In the genomic region with DNA sequence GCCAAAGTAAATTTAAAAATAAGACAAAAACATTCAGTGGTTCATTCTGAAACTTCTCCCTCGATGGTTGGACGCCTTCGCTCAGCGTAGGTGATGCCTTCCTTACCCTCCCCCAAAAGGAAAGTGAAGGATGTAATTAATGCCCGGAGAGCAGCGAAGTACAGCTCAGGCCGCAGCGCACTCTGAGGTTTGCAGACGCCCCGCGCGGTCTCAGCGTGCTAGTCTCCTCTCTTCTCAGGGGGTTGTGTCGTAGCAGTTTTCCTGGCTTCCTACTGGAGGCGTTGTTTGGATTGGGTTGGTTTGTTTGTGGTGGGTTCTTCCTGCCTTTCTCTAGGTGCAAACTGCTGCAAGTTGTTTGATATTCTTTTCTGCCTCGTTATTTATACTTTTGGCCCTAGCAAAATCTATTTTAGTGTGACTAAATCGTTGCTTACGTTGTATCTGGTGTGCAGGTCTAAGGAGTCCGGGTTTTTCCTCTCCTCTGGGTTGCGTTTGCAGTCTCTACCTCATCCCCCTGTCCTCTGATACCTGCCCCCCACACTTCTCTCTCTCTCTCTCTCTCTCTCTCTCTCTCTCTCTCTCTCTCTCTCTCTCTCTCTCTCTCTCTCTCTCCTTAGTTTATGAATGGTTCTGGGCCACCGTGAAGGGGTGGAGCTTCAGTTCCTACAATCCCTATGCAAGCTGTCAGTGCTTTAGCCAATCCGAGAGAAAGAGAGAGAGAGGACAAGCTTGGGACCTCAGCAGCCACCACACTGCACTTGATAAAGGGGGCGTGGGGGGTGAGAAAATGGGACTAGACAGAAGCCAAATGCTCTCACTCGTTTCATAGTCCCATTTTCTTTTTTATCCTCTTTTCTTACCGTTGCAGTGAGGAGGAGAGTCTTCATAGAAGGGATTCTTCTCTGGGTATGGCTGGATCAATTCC, we compare ENCODE assay signal across 7 mouse cellular contexts. TPM values are rescaled to one million over a fixed set of nuclear protein-coding genes. Genes with fewer than 3 reads are reported as not detected.
DNase-seq lines count a peak whose midpoint lies in the region; TF ChIP-seq lines count a peak whose summit lies in the region.

TSS of gene Mab21l2 (minus strand) at position 539 of the 925 bp plus-strand sequence.

- TF ChIP-seq CTCF in testis, adult 2 months (IDR thresholded peaks at IDR 0.05; ENCODE audit: control insufficient read depth, insufficient read depth, insufficient replicate concordance, low read depth, low read length) = no peak

- H3K4me3 ChIP-seq in testis, adult 2 months (ENCODE audit: control insufficient read depth, low read depth, low read length) = peak within 1 kb of the TSS; percentile 65

- H3K4me1 ChIP-seq in testis, adult 2 months (ENCODE audit: control insufficient read depth, insufficient read depth, low read length) = peaks cover 8% of the 10 kb centered on the region

- no peak for TF ChIP-seq POLR2A in testis, adult 2 months (IDR thresholded peaks at IDR 0.05; ENCODE audit: control insufficient read depth, low read depth, low read length)

- H3K27ac ChIP-seq in testis, adult 2 months (ENCODE audit: control insufficient read depth, insufficient read depth, low read depth, low read length) = no peak within 1 kb of the TSS

- no peaks in the 10 kb centered on the region for H3K27me3 ChIP-seq in testis, adult 2 months (ENCODE audit: control insufficient read depth, insufficient read depth, low read length)

- no peak for DNase-seq in testis, postnatal 10 days (ENCODE audit: low spot score)
- DNase-seq in cerebellum, postnatal 14 days = peak; percentile 49 to 53
- peak; percentile 19 for DNase-seq in heart, postnatal 4 days
- peak; percentile 68 for DNase-seq in mesoderm, embryonic 11.5 days (ENCODE audit: low read depth, low spot score)
- DNase-seq in frontal cortex, postnatal 25 days (ENCODE audit: low spot score in 2 of 2) = no peak
- no peak for DNase-seq in right cerebral cortex, postnatal 10 days (ENCODE audit: low spot score in 2 of 2)

- no peaks in the 10 kb centered on the region for H3K36me3 ChIP-seq in testis, adult 2 months (ENCODE audit: control insufficient read depth, insufficient read depth, low read length)

RNA-seq across cellular contexts. Expression of gene Mab21l2, which starts in this region (rescaled TPM):
- polyA plus RNA-seq in testis, adult 2 months (2012; rRNA removed) = 0.04 TPM in 1 of 2 replicates, not detected in the other
- total RNA-seq in heart, postnatal 4 days (2021) = under 1 TPM in 1 of 2 experiments, not detected in 1; 0.32 TPM

Comparison
In these comparisons a context has a peak if more than half of its experiments do, and no peak if none do; other contexts are left out.
1. Peak in DNase-seq in heart, postnatal 4 days; RNA of the gene not detected or under 1 TPM.
2. DNase-seq: peak in cerebellum, postnatal 14 days (2 of 2) and mesoderm, embryonic 11.5 days (single experiment); none in testis, postnatal 10 days (single experiment), frontal cortex, postnatal 25 days (0 of 2) and right cerebral cortex, postnatal 10 days (0 of 2).